ENCODE assay signal across 15 mouse cellular contexts in genomic region chr3:75297026-75297757, GRCm38 (mm10). TPM values are rescaled to one million over a fixed set of nuclear protein-coding genes. Genes with fewer than 3 reads are reported as not detected.
DNase-seq lines count a peak whose midpoint lies in the region; ATAC-seq and TF ChIP-seq lines count a peak whose summit lies in the region.
"Had no signal": no experiment of that assay in that cellular context is flagged by ENCODE, and none has a peak within 500 bp of the region (broad histone marks: within the 10 kb centered on the region; RNA-seq: fewer than 3 reads in every experiment).

No protein-coding gene starts in this region.

- no peaks in the 10 kb centered on the region for H3K9me3 ChIP-seq in midbrain, embryonic 14.5 days (ENCODE audit: control insufficient read depth, low read length)
- no peaks in the 10 kb centered on the region for H3K9me3 ChIP-seq in liver, postnatal 0 days (ENCODE audit: low read length)
- H3K9me3 ChIP-seq: liver, embryonic 15.5 days had no signal

- H3K27ac ChIP-seq in layer of hippocampus, adult 2 months: peak overlapping the region; percentile 54
- no peak overlapping the region for H3K27ac ChIP-seq in midbrain, embryonic 14.5 days (replicated peaks; ENCODE audit: low read depth, low read length)
- H3K27ac ChIP-seq in liver, postnatal 0 days (ENCODE audit: low read depth): no peak overlapping the region
- H3K27ac ChIP-seq: liver, embryonic 15.5 days had no signal

- no peak overlapping the region for H3K4me2 ChIP-seq in midbrain, embryonic 14.5 days (ENCODE audit: low read length)
- H3K4me2 ChIP-seq in liver, postnatal 0 days (ENCODE audit: low read depth, low read length): no peak overlapping the region
- H3K4me2 ChIP-seq: liver, embryonic 15.5 days had no signal

- ATAC-seq in Patski: peak; percentile 54
- peak; percentile 54 for ATAC-seq in common myeloid progenitor, adult 5-6 weeks (replicated peaks; ENCODE audit: low read depth, poor library complexity, severe bottlenecking)
- 0 out of 2 replicates have a peak, but pooled peaks have one; percentile 29 for ATAC-seq in midbrain, embryonic 14.5 days (ENCODE audit: low FRiP score, low TSS enrichment)
- no peak for ATAC-seq in liver, postnatal 0 days
- ATAC-seq: activated CD4-positive, CD25-positive, alpha-beta regulatory T cell, adult 4 months had no signal

- CTCF ChIA-PET in Patski (lab: Charles Lee): no interaction called here

- peaks cover 9% of the 10 kb centered on the region for H3K27me3 ChIP-seq in Patski
- H3K27me3 ChIP-seq in midbrain, embryonic 14.5 days (ENCODE audit: control insufficient read depth, insufficient read depth, low read length): no peaks in the 10 kb centered on the region
- no peaks in the 10 kb centered on the region for H3K27me3 ChIP-seq in liver, postnatal 0 days (ENCODE audit: insufficient read depth, low read length)
- H3K27me3 ChIP-seq: liver, embryonic 15.5 days had no signal

- no peaks in the 10 kb centered on the region for H3K36me3 ChIP-seq in midbrain, embryonic 14.5 days (ENCODE audit: control insufficient read depth, insufficient read depth, low read length)
- no peaks in the 10 kb centered on the region for H3K36me3 ChIP-seq in liver, postnatal 0 days (replicated peaks; ENCODE audit: insufficient read depth, low read length)
- H3K36me3 ChIP-seq: liver, embryonic 15.5 days had no signal

- POLR2A ChIA-PET in Patski (lab: Charles Lee): interaction anchor here (0.6 kb wide), 1 partner anchor 210 kb away, joined by 3 read pairs; no protein-coding TSS in a partner anchor

- in situ Hi-C loops in Patski (cut with MboI; ENCODE audit: low pct_unique_long_range_greater_than_20kb): no loop called here

- TF ChIP-seq CTCF in layer of hippocampus, adult 2 months (conservative IDR thresholded peaks at IDR 0.05): no peak
- TF ChIP-seq CTCF in Patski (IDR thresholded peaks at IDR 0.05): no peak
- no peak for TF ChIP-seq CTCF in liver, postnatal 0 days (IDR thresholded peaks at IDR 0.05; ENCODE audit: low read depth)

- H3K4me1 ChIP-seq in midbrain, embryonic 14.5 days (ENCODE audit: control insufficient read depth, insufficient read depth, low read length): peaks cover 12% of the 10 kb centered on the region
- H3K4me1 ChIP-seq in liver, postnatal 0 days (ENCODE audit: insufficient read depth): no peaks in the 10 kb centered on the region
- H3K4me1 ChIP-seq: liver, embryonic 15.5 days had no signal

- H3K9ac ChIP-seq in midbrain, embryonic 14.5 days (replicated peaks; ENCODE audit: low read length): 0 out of 2 replicates have a peak overlapping the region, but pooled peaks have one; percentile 12
- no peak overlapping the region for H3K9ac ChIP-seq in liver, postnatal 0 days (replicated peaks)
- H3K9ac ChIP-seq: liver, embryonic 15.5 days had no signal

- TF ChIP-seq EP300 in liver, postnatal 0 days (IDR thresholded peaks at IDR 0.05; ENCODE audit: low read depth): no peak

- H3K4me3 ChIP-seq in layer of hippocampus, adult 2 months: no peak overlapping the region
- no peak overlapping the region for H3K4me3 ChIP-seq in midbrain, embryonic 14.5 days (replicated peaks; ENCODE audit: low read depth, low read length)
- no peak overlapping the region for H3K4me3 ChIP-seq in liver, postnatal 0 days (ENCODE audit: low read depth, low read length)
- H3K4me3 ChIP-seq: liver, embryonic 15.5 days had no signal

- DNase-seq in layer of hippocampus, adult 2 months (ENCODE audit: low spot score in 2 of 2): peak in 1 of 2 experiments; percentile 6
- DNase-seq in layer of hippocampus, postnatal 36 days: no peak
- DNase-seq in Patski (ENCODE audit: low read depth, low spot score): no peak
- DNase-seq in midbrain, embryonic 14.5 days: peak; percentile 31
- DNase-seq in liver, postnatal 0 days: no peak
- DNase-seq in thymus, postnatal 25 days: no peak
- DNase-seq: cerebellum, postnatal 36 days; gastrocnemius, postnatal 36 days; heart, postnatal 4 days; kidney, postnatal 10 days had no signal

- 36% methylated on average over 2 of the region's 2 CpGs for WGBS in midbrain, embryonic 14.5 days
- WGBS in liver, postnatal 0 days (ENCODE audit: insufficient replicate concordance): 36% methylated on average over 2 of the region's 2 CpGs

RNA-seq across cellular contexts. Expression of gene Serpini2, which starts 27.3 kb away (rescaled TPM):
- not detected for total RNA-seq in layer of hippocampus, adult 2 months (2021)
- total RNA-seq in layer of hippocampus, postnatal 36 days (2021): not detected
- polyA plus RNA-seq in Patski (2021): not detected
- total RNA-seq in common myeloid progenitor, adult 5-6 weeks (2017): not detected in 2 replicates
- not detected in 2 replicates for polyA plus RNA-seq in midbrain, embryonic 14.5 days (2014; fragmentation: Nextera tagmentation; extraction: Ambion mirVana)
- 0.07 TPM in 1 of 2 replicates, not detected in the other for polyA plus RNA-seq in liver, postnatal 0 days (2015; fragmentation: Nextera tagmentation; extraction: Ambion mirVana)
- total RNA-seq: gastrocnemius, postnatal 36 days; heart, postnatal 4 days; left cerebral cortex, postnatal 10 days; megakaryocyte-erythroid progenitor cell, adult 5-6 weeks had no signal
- polyA plus RNA-seq: activated CD4-positive, CD25-positive, alpha-beta regulatory T cell, adult 4 months; liver, embryonic 15.5 days had no signal
